Mouse (Mus musculus) G1E-ER4 (cell line): Measurements from ENCODE around the gene Sgcg. TPM values are rescaled to one million over a fixed set of nuclear protein-coding genes. Genes with fewer than 3 reads are reported as not detected.

Experiments used
- GATA1 ChIP-seq: IDR thresholded peaks from one replicate; pipeline ENCODE4 v1.8.0; 2012; ENCODE audit warnings: low read length, inconsistent platforms
- polyA plus RNA-seq: library from polyadenylated mRNA; stranded (reverse); fragments of >175 nt; gene quantifications from 2 replicates; pipeline ENCODE4 v1.2.3, GENCODE M21; 2012

Gene Sgcg
- polyA plus RNA-seq, 1 experiment, result not detected

- no peak for TF ChIP-seq GATA1
Measured at GRCm38 (mm10) chr14:61192326-61192725, 66.0 kb downstream of the Sgcg start.

GRCm38 (mm10) chr14:61191904-61192303 lies 66.4 kb downstream of the Sgcg start:
- no peak for TF ChIP-seq GATA1

- TF ChIP-seq GATA1, result no peak
Measured at GRCm38 (mm10) chr14:61173229-61173628, 85.1 kb downstream of the Sgcg start.

DNA sequence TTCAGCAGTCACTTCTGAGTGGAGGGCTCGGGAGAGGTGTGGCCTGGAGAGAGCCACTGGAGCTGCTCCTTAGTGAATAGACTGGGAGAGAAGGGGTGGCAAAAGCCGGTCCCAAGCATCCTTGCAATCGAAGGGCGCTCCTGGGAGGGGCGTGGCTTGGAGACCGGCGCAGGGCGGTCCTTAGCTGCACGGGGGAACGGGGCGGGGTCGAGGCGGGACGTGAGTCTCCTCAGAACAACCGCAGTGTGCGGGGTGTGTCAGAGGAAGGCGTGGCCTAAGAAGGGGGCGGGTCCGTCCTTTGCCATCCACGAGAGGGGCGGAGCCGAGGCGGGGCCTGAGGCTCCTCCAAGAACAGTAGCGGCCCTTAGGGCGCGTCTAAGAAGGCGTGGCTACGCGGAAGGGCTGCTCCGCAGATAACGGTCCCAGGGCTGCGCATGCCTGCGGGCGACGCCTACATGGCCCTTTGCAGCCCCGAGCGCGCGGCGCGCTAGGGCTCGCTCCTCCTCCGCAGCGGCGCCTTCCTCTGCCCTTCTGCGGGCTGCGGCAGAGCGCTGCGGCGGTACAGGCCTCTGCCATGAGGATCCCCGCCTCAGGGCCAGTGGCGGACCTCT lies 85.6 kb downstream of the Sgcg start:
- no peak for TF ChIP-seq GATA1

- TF ChIP-seq GATA1, result no peak
Measured at GRCm38 (mm10) chr14:61171261-61171970, 86.9 kb downstream of the Sgcg start.

Other genes starting within 250 kb of the Sgcg start
- gene Tnfrsf19, start 212.0 kb downstream of the Sgcg start, polyA plus RNA-seq, result not detected in 2 replicates
- gene Sacs, start 120.0 kb downstream of the Sgcg start, polyA plus RNA-seq, result 0.83 and 1.2 TPM in 2 replicates
- not detected in 2 replicates for gene Arl11, start 51.3 kb upstream of the Sgcg start, polyA plus RNA-seq
- 0.37 and 0.66 TPM in 2 replicates for gene Ebpl, start 101.9 kb upstream of the Sgcg start, polyA plus RNA-seq
- gene Kpna3, start 181.4 kb upstream of the Sgcg start, polyA plus RNA-seq, result 10.1 and 13.5 TPM in 2 replicates